Mouse (Mus musculus) midbrain, embryonic 14.5 days (tissue): ENCODE data around the gene Trpc5os. TPM values are rescaled to one million over a fixed set of nuclear protein-coding genes. Genes with fewer than 3 reads are reported as not detected.

ENCODE experiments used
- polyA plus RNA-seq: library from polyadenylated mRNA; unstranded; fragments of >200 nt; fragmentation: Nextera tagmentation; extraction: Ambion mirVana; gene quantifications from 2 replicates; pipeline ENCODE4 v1.2.1, GENCODE M21; 2014

Gene Trpc5os
- polyA plus RNA-seq, 1 experiment from 2014 or later = not detected

Other genes with a start within 250 kb of the Trpc5os start
- 11.1 and 11.9 TPM in 2 replicates for gene Alg13, start 138.8 kb upstream of the Trpc5os start, polyA plus RNA-seq
- 1.9 and 2.2 TPM in 2 replicates for gene Trpc5, start 231.6 kb downstream of the Trpc5os start, polyA plus RNA-seq
- 0.75 and 1.1 TPM in 2 replicates for gene Rtl4, start 232.3 kb downstream of the Trpc5os start, polyA plus RNA-seq